ENCODE assay signal across 14 mouse cellular contexts in genomic region chr12:10582840-10583614, GRCm38 (mm10).
"Had no signal": no experiment of that assay in that cellular context is flagged by ENCODE, and none has a peak within 500 bp of the region (broad histone marks: within the 10 kb centered on the region; RNA-seq: fewer than 3 reads in every experiment).

No protein-coding gene starts in this region.

- H3K36me3 ChIP-seq: limb, embryonic 13.5 days; liver, embryonic 12.5 days; midbrain, embryonic 10.5 days; neural tube, embryonic 15.5 days had no signal

- H3K27me3 ChIP-seq: liver, embryonic 12.5 days; neural tube, embryonic 15.5 days had no signal

- H3K4me3 ChIP-seq: left cerebral cortex, adult 2 months; limb, embryonic 13.5 days; liver, embryonic 12.5 days; midbrain, embryonic 10.5 days; myocyte; neural tube, embryonic 15.5 days had no signal

- H3K27ac ChIP-seq: left cerebral cortex, adult 2 months; limb, embryonic 13.5 days; liver, embryonic 12.5 days; midbrain, embryonic 10.5 days; neural tube, embryonic 15.5 days had no signal

- H3K4me2 ChIP-seq: liver, embryonic 12.5 days; lung, embryonic 14.5 days; neural tube, embryonic 15.5 days had no signal

- H3K4me1 ChIP-seq: liver, embryonic 12.5 days; midbrain, embryonic 10.5 days had no signal

- ATAC-seq: liver, embryonic 12.5 days had no signal

- DNase-seq: lung, embryonic 14.5 days; lung, postnatal 10 days; lung, postnatal 4 days; midbrain, embryonic 14.5 days; right cerebral cortex, adult 18-20 months; spleen, adult 18-20 months; thymus, adult 18-20 months; thymus, postnatal 14 days had no signal

- H3K9me3 ChIP-seq: limb, embryonic 13.5 days; liver, embryonic 12.5 days; midbrain, embryonic 10.5 days; neural tube, embryonic 15.5 days had no signal

- H3K9ac ChIP-seq: limb, embryonic 13.5 days; liver, embryonic 12.5 days; lung, embryonic 14.5 days; neural tube, embryonic 15.5 days had no signal
